Mouse (Mus musculus) naive thymus-derived CD4-positive, alpha-beta T cell, adult 2 months (primary cell): ENCODE measurements around the gene Tacc2.
A peak's percentile ranks its signal among the peaks of the same experiment; 100 is the strongest.
"Not testable (repeated sequence)": the region's sequence is repeated elsewhere in the genome, so short reads cannot be mapped to it uniquely, and the experiment has no call there.

Experiments
- DNase-seq: peaks from one replicate; pipeline ENCODE4 v3.0.0-alpha.2; 2011; ENCODE audit warnings: low read depth

Gene Tacc2

GRCm38 (mm10) chr7:130653036-130653555 is 75.9 kb downstream of the Tacc2 start:
- no peak for DNase-seq

GRCm38 (mm10) chr7:130654562-130654961 is 77.3 kb downstream of the Tacc2 start:
- no peak for DNase-seq

GRCm38 (mm10) chr7:130656965-130657364 is 79.7 kb downstream of the Tacc2 start:
- no peak for DNase-seq

- peak; percentile 31 for DNase-seq
Measured at GRCm38 (mm10) chr7:130657751-130658150, 80.5 kb downstream of the Tacc2 start.

- no peak for DNase-seq
Measured at GRCm38 (mm10) chr7:130659129-130659528, 81.9 kb downstream of the Tacc2 start.

- DNase-seq, result no peak
Measured at GRCm38 (mm10) chr7:130662250-130662649, 85.0 kb downstream of the Tacc2 start.

- DNase-seq, result no peak
Measured at GRCm38 (mm10) chr7:130662869-130663268, 85.6 kb downstream of the Tacc2 start.

- DNase-seq, result no peak
Measured at GRCm38 (mm10) chr7:130664037-130664436, 86.8 kb downstream of the Tacc2 start.

GRCm38 (mm10) chr7:130664629-130665028 is 87.4 kb downstream of the Tacc2 start:
- no peak for DNase-seq

GRCm38 (mm10) chr7:130665358-130665757 is 88.1 kb downstream of the Tacc2 start:
- no peak for DNase-seq

GRCm38 (mm10) chr7:130668013-130668412 is 90.8 kb downstream of the Tacc2 start:
- not testable (repeated sequence) for DNase-seq

- DNase-seq, result no peak
Measured at GRCm38 (mm10) chr7:130668729-130669281, 91.6 kb downstream of the Tacc2 start.

- DNase-seq, result no peak
Measured at GRCm38 (mm10) chr7:130669370-130669881, 92.2 kb downstream of the Tacc2 start.

- no peak for DNase-seq
Measured at GRCm38 (mm10) chr7:130670358-130670757, 93.1 kb downstream of the Tacc2 start.

GRCm38 (mm10) chr7:130671301-130671700 is 94.1 kb downstream of the Tacc2 start:
- no peak for DNase-seq

GRCm38 (mm10) chr7:130673169-130674033 is 96.2 kb downstream of the Tacc2 start:
- DNase-seq, result peak; percentile 61

GRCm38 (mm10) chr7:130674526-130674925 is 97.3 kb downstream of the Tacc2 start:
- DNase-seq, result no peak

- DNase-seq, result no peak
Measured at GRCm38 (mm10) chr7:130676885-130677540, 99.8 kb downstream of the Tacc2 start.

GRCm38 (mm10) chr7:130677541-130678274 is 100.5 kb downstream of the Tacc2 start:
- DNase-seq, result no peak

GRCm38 (mm10) chr7:130678414-130678813 is 101.2 kb downstream of the Tacc2 start:
- no peak for DNase-seq

GRCm38 (mm10) chr7:130681798-130682197 is 104.6 kb downstream of the Tacc2 start:
- no peak for DNase-seq

- DNase-seq, result no peak
Measured at GRCm38 (mm10) chr7:130688601-130689000, 111.4 kb downstream of the Tacc2 start.
